Mouse (Mus musculus): ENCODE data around the gene Btbd11.

Btbd11 gene

DNA sequence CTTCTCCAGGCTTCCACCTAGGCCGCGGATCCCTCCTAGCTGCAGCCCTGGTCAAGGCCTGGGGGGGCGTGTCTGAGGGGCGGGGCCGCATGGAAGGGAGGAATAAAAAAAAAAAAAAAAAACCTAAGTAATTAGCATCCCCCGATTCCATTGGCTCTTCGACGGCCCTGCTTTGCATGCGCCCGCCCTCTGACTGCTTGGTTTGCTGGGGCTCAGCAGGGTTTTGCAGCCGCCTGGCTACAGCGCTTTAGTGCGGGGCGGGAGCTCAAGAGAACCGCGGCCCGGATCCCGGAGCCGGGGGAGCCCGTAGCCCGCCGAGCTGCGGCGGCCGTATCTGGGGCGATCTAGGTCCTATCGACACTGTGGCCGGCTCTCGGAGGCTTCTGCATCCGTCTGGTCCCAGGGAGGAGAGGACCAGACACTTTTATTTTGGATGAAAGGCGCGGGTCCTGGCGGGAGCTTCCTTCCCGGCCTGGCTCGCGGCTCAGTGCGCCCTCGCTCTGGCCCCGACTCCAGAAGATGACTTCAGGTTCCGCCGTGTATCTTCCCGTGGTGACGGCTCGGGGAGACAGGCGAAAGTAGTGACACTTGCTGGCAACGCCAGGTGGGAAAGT lies at the start of gene Btbd11:
TSS of gene Btbd11 (plus strand) at position 210 of the 614 bp plus-strand sequence.
- peak; percentile 91 for DNase-seq (ENCODE audit: low spot score)

DNA sequence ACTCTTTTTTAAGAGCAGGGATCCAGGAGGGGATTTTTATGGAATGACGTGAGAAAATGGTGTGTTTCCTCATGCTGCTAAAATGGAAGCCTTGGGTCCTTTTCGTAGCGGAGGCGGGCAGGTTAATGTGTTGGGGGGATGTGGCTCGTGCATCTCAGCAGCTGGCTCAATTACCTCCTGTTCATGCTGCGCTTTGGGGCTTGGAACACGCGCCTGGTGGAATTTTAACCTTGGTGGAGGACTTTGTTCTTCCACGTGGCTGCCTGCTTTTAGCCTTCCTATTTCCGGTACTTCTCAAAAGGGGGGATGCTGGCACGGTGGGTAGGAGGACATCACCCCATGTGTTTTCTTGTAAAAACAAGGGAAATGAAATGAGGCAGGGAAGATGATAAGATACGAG lies 47.9 kb upstream of the Btbd11 start:
- DNase-seq (ENCODE audit: low spot score) = peak; percentile 30

DNA sequence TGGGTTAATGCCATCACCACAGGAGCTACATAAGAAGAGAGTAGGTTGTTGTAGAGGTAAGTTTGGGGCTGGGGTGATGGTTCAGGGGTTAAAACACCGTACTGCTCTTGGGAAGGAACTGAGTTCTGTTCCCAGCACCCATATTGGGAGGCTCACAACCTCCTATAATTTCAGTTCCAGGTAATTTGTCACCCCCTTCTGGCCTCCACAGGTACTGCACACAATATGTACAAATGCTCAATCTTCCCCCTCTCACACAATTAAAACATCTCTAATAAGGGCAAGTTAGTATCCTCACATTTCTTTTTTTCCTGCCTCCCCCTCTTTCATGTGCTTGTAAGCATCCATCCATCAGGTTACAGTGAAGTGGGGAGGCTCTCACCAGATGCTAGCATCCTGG lies 44.7 kb upstream of the Btbd11 start:
- DNase-seq (ENCODE audit: low spot score) = no peak

DNA sequence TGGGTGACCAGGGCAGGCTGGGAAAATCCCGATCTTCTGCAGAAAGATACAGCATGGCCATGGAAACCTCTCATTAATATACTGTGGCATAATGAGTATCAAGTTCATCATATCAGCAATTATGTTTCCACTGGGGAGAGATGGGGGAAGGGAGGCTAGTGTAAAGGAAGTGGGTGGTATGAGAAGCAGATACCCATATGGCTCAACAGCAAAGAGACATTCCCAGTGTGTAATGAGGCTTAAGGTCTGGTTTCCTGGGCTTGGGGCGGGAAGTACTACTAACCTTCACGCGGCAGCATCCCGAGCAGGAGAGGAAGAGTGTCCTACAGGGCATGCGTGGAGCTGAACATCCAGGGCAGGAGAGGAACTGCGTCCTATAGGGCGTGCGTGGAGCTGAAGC lies 39.4 kb upstream of the Btbd11 start:
- no peak for DNase-seq (ENCODE audit: low spot score)

DNA sequence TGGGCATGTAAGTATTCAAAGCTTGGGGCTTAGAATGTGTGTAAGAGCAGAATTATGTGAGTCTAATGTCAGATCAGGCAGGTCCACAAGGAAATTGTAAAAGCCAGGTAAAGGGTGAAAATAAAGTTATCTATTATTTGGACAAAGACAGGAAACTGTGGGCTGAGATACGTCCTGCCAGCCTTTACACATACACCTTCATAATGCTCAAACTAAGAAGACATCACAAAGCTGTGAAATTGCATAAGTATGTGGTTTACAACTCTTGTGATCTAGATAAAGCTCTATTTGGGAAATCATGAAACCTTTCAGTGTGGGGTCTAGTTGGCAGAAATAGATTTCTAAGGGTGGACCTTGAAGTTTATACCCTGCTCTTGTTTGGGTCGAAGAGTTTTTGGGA lies 34.1 kb upstream of the Btbd11 start:
- no peak for DNase-seq (ENCODE audit: low spot score)

DNA sequence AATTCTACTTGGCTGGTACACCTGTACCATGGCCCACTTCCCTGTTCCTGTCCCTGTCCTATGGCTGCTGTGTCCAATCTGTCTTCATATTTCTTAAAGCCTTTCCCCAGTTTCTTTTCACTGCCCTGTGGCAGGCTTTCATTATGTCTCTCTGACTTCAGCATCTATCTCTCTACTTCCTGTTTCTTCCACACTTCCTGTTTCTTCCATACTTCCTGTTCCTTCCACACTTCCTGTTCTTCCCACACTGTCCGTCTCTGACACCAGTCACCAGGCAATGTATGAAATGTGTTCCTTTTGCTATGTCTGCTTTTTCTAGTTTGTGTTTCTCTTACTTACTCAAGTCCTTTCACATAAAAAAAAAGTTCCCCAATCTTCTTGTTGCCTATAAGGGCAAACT lies 32.3 kb upstream of the Btbd11 start:
- DNase-seq (ENCODE audit: low spot score) = no peak

DNA sequence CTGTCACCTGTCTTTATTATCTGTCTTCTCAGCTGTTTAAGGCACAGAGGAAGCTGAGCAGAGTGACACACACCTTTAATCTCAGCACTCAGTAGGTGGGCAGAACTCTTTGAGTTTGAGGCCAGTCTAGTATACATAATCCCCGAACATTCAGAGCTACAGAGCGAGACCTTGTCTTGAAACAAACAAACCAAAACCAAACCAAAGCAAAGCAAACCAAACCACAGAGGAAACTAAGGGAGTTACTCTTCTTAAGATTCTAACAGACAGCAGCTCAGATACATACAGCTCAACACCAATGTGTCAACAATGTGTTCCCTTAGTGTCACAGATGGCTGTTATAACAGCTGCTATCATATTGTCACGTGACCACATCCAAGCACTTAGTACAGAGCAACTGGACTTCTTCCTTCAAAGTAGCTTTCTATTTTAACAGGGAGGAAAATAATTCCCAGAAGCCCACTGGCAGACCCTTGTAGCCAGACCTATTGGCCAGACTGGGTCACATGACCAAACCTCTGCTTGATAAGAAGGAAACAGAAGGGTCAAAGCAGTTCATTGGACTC lies 27.0 kb upstream of the Btbd11 start:
- no peak for DNase-seq (ENCODE audit: low spot score)

DNA sequence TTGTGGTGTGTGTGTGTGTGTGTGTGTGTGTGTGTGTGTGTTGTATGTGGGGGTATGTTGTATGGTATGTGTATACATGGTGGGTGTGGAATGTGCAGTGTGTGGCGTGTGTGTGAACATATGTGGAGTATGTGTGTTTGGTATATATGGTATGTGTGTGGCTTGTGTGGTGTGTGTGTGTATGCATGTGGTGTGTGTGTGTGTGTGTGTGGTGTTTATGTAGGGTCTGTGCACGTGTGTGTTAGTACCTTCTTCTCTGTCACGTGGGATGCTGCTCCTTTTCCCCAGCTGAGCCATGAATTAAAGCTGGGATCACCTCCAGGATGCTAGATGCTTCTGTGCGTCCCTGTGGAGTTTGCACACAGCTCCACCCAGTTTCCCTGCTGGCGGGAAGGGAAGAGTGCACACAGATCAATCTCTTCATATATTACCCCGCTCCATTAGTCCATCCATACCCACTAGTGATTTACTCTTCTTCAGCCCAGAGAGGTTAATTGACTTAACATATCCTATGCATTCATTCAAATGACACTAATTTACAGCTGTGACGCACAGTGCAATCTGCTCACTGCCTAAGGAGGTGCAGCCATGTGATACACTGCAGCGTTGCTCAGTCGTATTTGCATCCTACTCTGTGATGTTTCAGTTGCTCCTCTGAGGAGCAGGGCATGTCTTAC lies 23.7 kb upstream of the Btbd11 start:
- DNase-seq (ENCODE audit: low spot score) = no peak

DNA sequence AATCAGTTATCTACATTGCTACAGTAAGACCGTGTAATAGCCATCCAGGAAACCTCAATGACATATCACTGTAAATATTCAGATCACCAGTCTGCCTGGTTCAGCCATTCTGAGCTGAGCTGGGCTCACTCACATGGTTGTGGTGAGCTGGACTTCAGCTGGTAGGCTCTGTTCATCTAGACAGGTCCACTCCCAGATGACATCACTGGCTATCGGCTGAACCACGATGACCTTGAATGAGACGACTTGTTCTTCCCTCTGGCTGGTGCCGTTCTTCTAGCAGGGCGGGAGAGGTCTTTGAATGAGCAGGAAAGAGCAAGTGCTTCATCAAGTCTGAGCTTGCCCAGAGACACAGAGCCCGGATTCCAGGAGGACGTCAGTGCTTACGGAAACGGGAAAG lies 19.7 kb upstream of the Btbd11 start:
- no peak for DNase-seq (ENCODE audit: low spot score)

DNA sequence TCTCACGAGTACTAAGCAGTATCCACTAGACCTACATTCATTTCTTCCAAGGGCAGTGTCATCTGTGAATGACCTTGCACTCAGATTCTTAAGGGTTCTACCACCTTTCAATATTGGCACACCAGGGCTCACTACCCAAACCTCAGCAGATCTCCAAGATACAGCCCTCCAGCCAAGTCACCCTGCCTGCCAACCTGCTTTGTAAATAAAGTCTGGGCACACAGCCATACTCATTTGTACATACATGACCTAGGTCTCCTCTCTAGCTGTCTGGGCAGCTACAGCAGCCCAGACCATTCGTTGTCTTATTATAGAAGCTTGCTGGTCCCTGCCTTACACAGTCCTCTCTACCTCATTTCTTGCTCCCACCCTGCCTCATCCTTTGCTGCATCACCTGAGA lies 15.3 kb upstream of the Btbd11 start:
- DNase-seq (ENCODE audit: low spot score) = no peak

DNA sequence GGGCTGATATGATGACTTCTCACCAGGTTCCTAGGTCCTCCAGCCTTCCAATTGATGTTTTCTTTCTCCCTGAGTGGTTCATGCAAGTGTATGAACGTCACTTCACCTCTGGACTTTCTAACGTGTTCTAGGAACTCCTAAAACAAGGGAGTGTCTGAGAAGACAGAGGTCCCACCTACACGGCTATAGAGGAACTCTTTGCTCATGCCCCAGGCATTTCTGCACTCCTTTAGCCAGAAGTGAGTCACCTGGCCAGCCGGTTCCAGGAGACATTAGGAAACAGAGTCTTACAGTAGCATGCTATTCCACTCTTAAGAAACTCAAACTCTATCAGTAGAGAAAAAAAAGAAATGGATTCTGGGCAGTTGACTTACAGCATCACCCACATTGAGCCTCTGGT lies 14.5 kb upstream of the Btbd11 start:
- DNase-seq (ENCODE audit: low spot score) = no peak

DNA sequence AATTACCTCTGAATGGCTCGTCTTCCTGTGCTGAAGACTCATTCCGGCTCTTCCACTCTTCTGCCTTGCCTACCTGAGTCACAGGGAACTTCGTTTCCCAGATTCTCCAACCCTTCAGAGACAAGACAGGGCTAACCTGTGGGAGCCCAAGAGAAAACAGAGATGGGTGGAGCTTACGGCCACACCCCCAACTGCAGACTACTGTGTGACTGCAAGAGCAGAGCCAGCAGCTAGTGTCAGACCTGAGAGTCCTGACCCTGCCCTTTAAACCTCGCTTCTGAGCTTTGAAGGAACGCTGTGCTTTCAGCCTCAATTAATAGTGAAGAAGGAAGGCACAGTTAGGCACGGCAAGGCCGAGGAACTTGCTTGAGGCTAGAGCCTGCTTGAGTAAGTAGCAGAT lies 7.6 kb upstream of the Btbd11 start:
- peak; percentile 8 for DNase-seq (ENCODE audit: low spot score)

DNA sequence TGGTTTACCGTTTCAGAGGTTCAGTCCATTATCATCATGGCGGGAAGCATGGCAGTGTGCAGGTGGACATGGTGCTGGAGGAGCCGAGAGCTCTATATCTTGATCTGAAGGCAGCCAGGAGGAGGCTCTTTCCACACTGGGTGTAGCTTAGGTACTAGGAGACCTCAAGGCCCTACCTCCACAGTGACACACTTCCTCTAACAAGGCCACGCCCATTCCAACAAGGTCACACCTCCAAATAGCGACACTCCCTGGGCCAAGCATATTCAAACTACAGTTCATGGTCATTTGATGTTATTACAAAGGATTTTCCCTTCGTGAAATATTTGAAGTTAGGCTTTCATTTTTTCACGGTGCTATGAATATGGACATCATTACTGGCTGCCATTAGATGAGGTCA lies 3.6 kb upstream of the Btbd11 start:
- DNase-seq (ENCODE audit: low spot score) = no peak

DNA sequence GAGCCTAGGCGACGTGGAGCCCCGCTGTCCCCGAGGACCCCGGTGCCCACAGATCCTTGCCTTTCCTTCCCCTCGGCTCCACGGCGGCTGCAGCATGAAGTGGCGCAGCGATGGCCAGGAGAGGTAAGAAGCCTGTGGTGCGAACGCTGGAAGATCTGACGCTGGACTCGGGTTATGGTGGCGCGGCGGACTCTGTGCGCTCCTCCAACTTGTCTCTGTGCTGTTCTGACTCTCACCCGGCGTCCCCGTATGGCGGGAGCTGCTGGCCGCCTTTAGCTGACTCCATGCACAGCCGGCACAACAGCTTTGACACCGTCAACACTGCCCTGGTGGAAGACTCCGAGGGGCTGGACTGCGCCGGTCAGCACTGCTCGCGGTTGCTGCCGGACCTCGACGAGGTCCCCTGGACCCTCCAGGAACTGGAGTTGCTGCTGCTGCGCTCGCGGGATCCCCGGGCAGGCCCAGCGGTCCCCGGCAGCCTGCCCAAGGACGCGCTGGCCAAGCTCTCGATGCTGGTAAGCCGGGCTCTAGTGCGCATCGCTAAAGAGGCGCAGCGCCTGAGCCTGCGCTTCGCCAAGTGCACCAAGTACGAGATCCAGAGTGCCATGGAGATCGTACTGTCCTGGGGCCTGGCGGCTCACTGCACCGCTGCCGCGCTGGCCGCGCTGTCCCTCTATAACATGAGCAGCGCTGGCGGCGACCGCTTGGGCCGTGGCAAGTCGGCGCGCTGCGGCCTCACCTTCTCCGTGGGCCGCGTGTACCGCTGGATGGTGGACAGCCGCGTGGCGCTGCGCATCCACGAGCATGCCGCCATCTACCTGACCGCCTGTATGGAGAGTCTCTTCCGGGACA lies 831 bp downstream of the Btbd11 start:
- DNase-seq (ENCODE audit: low spot score) = peak; percentile 48

DNA sequence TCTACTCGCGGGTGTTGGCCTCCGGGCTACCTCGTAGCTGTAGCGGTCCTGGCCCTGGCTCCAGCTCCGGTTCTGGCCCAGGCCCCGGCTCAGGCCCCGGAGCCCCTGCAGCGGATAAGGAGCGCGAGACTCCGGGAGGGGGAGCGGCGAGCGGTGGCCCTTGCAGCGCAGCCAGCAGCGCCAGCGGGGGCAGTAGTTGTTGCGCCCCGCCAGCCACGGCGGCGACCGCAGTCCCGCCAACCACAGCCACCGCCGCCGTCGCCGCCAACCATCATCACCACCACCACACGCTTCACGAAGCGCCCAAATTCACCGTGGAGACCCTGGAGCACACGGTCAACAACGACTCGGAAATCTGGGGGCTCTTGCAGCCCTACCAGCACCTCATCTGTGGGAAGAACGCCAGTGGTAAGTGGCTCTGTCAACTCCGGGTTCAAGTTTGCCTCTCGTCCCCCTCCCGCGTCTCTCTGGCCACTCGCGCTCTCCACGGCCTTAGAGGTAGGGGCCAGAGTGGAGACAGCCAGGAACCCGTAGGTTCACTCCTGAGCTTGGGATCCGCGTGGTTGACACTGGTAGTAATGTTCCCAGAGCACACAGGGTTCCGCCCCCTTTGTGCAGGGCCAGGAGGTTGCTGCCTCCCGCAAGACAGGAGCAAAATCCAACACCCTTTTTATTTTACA lies 1.6 kb downstream of the Btbd11 start:
- DNase-seq (ENCODE audit: low spot score) = peak; percentile 16

DNA sequence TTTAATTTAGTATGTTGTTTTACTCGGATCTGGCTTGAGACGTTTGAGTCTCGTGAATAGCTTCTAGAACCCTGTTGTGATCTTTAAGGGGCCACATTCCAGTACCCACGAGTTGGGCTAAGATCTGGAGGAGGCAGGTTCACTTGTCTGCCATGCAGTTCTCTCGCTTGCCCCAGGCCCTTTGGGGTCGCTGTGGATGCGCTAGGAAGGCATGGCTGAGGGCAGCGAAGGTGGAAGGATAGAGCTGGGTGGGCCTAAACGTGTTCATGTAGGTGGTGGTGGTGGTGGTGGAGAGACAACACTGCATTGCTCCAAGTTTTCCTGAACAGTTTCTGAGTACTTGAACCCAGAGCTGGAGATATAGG lies 2.1 kb downstream of the Btbd11 start:
- peak; percentile 12 for DNase-seq (ENCODE audit: low spot score)

DNA sequence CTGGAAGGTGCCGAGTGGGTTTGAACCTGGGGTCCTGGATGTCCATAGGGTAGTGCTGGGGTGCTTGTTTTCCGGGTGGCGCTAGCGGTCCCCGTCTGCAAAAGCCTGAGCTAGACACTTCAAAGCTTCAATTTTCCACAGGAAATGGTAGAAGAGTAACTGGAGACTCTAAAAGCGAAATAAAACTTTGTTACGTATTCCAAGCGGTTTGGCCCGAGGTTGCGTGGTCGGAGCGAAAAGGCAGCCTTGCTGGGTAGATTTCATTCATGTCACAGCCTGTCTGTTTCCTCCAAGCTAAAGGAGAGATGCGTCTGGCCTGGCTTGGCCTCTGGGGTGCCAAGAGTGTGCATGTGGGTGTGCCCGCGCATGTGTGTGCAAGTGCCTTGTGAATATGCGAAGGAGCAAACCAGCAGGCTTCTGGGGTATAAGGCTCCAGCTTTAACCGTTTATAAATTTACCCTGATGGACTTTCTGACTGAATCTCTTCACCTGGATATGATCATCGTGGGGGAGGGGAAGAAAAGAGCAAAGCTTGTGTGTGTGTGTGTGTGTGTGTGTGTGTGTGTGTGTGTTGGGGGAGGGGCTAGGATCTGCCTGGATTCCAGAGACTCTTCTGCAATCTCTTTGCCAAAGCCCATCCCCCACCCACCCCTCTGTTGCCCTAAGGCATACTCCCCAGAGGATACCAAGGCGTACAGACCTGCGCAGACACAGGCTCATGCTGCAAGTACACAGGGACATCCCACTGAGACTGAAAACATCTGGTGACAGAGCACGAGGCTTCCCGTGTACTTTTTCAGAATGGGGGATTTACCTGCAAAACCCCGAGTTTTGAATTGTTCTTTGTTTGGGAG lies 2.9 kb downstream of the Btbd11 start:
- DNase-seq (ENCODE audit: low spot score) = no peak

DNA sequence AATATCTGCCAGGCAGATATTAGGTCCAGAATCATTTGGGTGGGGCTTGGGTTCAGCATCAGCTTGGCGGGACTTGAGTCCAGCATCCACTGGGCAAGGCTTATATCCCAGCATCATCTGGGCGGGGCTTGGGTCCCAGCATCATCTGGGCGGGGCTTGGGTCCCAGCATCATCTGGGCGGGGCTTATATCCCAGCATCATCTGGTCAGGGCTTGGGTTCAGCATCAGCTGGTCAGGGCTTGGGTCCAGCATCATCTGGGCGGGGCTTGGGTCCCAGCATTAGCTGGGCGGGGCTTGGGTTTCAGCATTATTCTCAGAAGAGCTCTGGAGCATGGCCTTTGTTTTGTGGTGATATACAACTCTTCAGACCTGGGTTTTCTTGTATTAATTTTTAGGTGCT lies 6.4 kb downstream of the Btbd11 start:
- DNase-seq (ENCODE audit: low spot score) = no peak

DNA sequence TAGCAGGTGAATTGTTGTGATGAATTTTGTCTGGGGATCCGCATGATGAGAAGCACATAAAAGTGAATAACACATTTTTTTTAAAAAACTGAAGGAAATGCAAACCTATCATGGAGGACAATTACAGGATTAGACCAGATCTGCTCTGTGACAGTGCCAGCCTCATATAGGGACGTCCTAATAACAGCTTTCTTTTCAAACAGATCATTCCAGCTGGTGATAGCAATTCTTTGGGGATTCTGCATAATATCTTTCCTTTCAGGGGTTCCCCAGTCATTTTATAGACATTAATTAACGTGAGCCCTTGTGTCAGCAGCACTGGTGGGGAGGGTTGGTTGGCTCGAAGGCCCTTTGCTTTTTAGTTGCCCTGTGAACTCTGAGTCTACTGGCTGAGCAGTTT lies 7.9 kb downstream of the Btbd11 start:
- DNase-seq (ENCODE audit: low spot score) = no peak

DNA sequence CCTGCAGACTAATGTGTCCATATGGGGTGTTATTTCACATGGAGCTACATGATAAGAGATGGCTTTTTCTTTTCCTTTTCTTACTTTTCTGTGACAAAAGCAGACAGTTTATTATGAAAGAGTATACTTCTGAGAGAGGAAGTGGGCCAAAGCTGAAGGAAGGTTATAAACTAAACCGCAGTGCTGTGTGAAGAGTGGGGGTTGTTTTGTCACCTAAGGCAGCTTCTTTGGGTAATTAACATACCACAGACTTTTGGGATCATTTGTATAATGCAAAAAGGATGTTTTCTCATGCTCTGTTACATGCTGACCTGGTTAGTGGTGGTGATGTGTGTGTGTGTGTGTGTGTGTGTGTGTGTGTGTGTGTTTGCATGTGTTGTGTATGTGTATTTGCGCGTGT lies 24.5 kb downstream of the Btbd11 start:
- no peak for DNase-seq (ENCODE audit: low spot score)

DNA sequence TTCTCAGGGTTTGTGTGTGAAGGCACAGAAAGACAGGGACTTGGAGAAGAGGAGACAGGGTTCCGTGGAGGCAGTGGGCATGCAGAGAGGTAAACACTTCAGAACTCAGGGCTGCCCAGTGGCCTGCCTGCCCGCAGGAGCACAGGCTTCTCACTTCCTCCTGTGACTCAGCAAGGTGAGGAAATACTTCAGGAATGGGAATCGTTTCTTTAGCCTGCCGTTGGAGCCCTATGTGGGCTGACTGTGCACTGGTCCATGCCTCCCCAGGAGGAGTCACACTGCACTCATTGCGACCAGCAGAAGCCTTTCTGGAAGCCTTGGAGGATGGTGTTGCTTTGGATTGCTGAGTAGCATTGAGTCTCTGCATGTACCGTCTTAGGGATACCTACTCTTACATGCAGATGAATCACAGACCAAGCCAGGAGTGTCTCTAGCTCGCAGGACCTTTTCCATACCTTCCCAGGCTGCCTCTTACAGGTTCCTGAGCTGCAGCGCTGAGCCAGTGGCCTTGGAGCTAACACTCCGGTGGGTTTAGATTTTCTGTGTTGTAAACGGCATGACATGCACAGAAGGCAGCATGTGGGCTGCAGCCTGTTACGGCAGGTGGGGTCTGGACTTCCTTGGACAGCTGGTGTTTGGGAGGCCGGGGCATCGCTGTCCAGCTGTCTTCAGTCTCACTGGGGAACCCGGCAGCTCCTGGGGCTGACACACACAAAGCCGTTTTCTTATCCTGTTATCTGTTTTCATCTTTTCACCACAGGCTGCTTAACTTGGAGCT lies 34.4 kb downstream of the Btbd11 start:
- DNase-seq (ENCODE audit: low spot score) = no peak
